Mouse (Mus musculus) spleen, adult 10 weeks (tissue): ENCODE results near the gene Brox. TPM values are rescaled to one million over a fixed set of nuclear protein-coding genes. Genes with fewer than 3 reads are reported as not detected.

ENCODE experiments used
- polyA plus RNA-seq: library from polyadenylated mRNA; stranded (reverse); fragments of 350-450 nt; fragmentation: Illumina TruSeq; extraction: RNeasy Lipid Tissue Mini Kit (QIAGEN cat#74804); gene quantifications from one replicate; pipeline ENCODE4 v1.2.3, GENCODE M21; 2015; ENCODE audit warnings: low replicate concordance; ENCODE audit not compliant: insufficient read depth

Gene Brox
- 87.0 TPM for polyA plus RNA-seq

DNA sequence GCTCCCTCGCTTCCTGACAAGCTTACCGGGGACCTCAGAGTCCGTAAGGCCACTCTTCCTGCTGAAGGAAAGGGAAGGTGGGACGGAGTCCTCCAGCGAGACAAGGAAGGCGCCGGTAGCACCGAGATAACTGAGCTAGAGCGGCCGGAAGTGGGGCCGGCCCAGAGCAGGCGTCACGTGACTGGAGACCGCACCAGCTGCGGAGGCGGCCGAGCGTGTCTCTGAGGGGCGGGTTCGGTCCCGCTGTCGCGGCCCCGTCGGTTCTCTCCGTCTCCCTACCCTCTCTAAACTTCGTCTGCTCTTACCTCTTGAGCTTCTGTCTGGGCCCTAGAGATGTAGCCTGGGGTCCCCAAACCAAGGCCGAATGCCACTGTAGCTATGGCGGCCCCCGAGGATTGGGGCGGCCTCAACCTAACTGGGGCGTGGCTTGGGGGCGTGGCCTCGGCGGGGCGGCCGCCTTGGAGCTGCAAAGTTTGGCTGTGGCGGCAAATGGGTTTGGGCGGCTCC lies at the start of gene Brox:
Brox (minus strand) TSS at position 393 of the 507 bp plus-strand sequence.

DNA sequence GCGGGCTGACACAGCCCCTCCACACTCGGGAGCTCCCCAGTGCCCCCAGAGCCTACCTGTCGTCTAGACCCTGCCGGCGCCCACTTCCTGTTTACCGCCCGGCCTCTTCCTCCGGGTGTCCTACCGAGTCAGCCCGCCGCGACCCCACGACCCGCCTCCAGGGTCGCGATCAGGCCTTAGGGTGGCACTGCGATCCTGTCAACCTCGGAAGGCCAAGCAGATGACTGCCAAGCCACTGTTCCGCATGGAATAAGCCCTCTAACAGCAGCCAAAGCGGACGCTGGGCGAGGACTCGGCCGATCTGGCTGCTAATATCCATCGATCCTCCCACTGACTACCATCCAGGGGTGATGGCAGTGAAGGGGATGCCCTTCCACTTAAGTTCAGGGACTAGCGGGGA lies 604 bp downstream of the Brox start, which contains the start of gene Aida:
Aida (plus strand) TSS at position 126 of the 400 bp plus-strand sequence.

Other genes starting within 250 kb of the Brox start
- 4.5 TPM for gene Disp1, start 75.7 kb downstream of the Brox start, polyA plus RNA-seq
- gene Aida, start 679 bp downstream of the Brox start, polyA plus RNA-seq, result 143 TPM
- gene Mia3, start 72.3 kb upstream of the Brox start, polyA plus RNA-seq, result 156 TPM
- gene Taf1a, start 91.7 kb upstream of the Brox start, polyA plus RNA-seq, result 38.4 TPM
- gene Hhipl2, start 120.9 kb upstream of the Brox start, polyA plus RNA-seq, result 0.17 TPM